Mouse (Mus musculus): ENCODE measurements at regions not wholly inside any gene's neighbourhood (a gene's known extent, or its start where the extent isn't known, plus 50 kb on each side); places are given as distances from the start of the nearest gene placed in this dataset.
"Not testable (repeated sequence)": the region's sequence is repeated elsewhere in the genome, so short reads cannot be mapped to it uniquely, and the experiment has no call there.

DNA sequence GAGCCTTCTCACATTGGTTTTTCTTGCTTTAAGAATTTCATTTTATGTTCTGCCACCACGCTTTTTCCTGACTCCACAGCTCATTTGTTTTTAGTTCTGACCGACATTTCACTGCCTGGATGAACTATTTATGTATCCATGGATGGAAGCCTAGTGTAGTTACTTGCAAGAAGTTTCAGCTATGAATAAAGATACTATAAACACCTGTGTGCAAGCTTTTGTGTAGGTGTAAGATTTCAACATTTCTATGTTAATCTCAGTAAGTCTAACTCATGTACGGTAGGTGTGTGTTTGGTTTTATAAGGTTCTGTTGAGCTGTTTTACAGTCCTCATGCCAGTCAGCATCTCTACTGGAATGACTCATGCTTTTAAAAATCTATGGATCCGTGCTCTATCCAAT is 656.9 kb upstream of the Ptbp2 start:
- H3K4me3 ChIP-seq (replicated peaks) = no peak overlapping the region
- WGBS = 81% methylated on average over 4 of the region's 4 CpGs

GRCm38 (mm10) chr3:120430285-120430684 is 646.0 kb upstream of the Ptbp2 start:
- 56% methylated on average over 2 of the region's 2 CpGs for WGBS
- no peak overlapping the region for H3K9ac ChIP-seq

More for the DNA sequence above, 656.9 kb upstream of the Ptbp2 start:
- no peak overlapping the region for H3K4me2 ChIP-seq (replicated peaks)
- no peak overlapping the region for H3K27ac ChIP-seq
- no peak for ATAC-seq
- H3K27me3 ChIP-seq (replicated peaks) = no peaks in the 10 kb centered on the region
- no peak overlapping the region for H3K9ac ChIP-seq
- no peaks in the 10 kb centered on the region for H3K36me3 ChIP-seq
- H3K4me1 ChIP-seq (replicated peaks) = no peaks in the 10 kb centered on the region
- no peaks in the 10 kb centered on the region for H3K9me3 ChIP-seq

GRCm38 (mm10) chr3:120416634-120417033 is 632.4 kb upstream of the Ptbp2 start:
- WGBS = 69% methylated on average over 3 of the region's 3 CpGs
- H3K4me1 ChIP-seq (replicated peaks) = no peaks in the 10 kb centered on the region
- no peak overlapping the region for H3K4me3 ChIP-seq (replicated peaks)
- H3K27me3 ChIP-seq (replicated peaks) = no peaks in the 10 kb centered on the region
- no peak for ATAC-seq
- no peaks in the 10 kb centered on the region for H3K9me3 ChIP-seq
- no peak overlapping the region for H3K4me2 ChIP-seq (replicated peaks)
- no peaks in the 10 kb centered on the region for H3K36me3 ChIP-seq
- no peak overlapping the region for H3K9ac ChIP-seq
- H3K27ac ChIP-seq = no peak overlapping the region

More at GRCm38 (mm10) chr3:120430285-120430684, 646.0 kb upstream of the Ptbp2 start:
- Histone ChIP-seq H3K27me3 (replicated peaks) (no peaks in the 10 kb centered on the region), H3K36me3 (no peaks in the 10 kb centered on the region), H3K4me1 (replicated peaks) (no peaks in the 10 kb centered on the region), H3K9me3 (no peaks in the 10 kb centered on the region; the same call in 1 of the 2 replicates), H3K27ac (no peak overlapping the region), H3K4me3 (replicated peaks) (no peak overlapping the region), H3K4me2 (replicated peaks) (no peak overlapping the region)
- ATAC-seq = no peak

DNA sequence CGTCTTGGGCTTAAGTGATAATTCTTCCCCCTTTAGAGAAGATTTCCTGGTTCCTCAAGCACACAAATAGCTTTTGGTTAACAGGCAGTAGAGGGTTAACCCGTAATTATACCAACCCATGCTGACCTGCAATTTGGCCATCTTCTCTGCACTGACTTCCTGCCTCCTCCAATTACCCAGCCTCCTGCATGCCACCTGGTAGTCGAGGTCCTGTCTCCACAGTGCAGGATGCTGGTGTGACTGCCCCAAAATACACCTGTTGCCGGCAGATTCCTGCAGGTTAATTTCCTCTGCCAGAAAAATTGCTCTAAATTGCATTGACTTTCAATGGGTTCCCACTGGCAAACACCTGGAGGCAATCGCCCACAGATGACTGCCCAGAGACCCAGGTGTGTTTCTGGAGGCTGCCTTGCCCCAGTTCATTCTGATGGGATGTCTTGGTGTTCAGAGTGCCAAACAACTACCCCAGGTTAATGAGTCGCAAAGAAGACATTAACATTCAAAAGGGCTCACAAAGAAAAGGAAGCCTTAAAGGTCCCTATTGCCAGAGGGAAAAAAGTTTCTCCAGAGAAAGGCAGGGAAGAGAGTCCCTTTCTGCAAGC is 591.5 kb upstream of the Ptbp2 start:
- WGBS = 36% methylated on average over 6 of the region's 6 CpGs
- H3K4me3 ChIP-seq (replicated peaks) = no peak overlapping the region
- H3K36me3 ChIP-seq = no peaks in the 10 kb centered on the region
- H3K27ac ChIP-seq = no peak overlapping the region
- H3K4me2 ChIP-seq (replicated peaks) = no peak overlapping the region
- no peak for ATAC-seq
- no peaks in the 10 kb centered on the region for H3K9me3 ChIP-seq
- H3K9ac ChIP-seq = no peak overlapping the region
- H3K4me1 ChIP-seq (replicated peaks) = no peaks in the 10 kb centered on the region
- H3K27me3 ChIP-seq (replicated peaks) = no peaks in the 10 kb centered on the region

DNA sequence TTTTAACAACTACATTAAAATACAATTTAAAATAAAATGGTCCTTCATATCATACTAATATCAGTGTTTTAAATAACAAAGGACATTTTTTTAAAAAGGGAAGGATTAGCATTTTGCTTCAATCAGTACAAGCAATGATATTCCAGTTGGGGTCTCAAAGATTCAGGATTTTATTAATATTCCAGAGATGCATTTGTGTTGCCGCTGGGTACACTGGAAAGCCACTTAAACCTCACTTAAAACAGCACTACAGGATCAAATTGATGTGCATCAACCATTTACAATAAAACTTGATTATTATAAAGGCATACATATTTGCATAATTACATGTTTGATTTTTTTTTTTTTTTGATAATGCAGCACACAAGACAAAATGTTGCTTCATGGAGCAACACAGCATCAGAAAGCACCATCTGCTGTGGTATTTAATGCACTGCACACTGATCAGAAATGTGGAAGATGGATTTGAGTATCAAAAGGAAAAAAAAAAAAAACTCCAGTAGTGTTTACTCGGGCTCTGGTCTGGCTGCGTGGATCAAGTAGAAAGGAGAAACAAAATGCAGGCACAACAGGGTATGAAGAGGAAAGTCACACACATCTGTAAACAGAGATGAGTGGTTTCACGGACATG is 558.6 kb upstream of the Ptbp2 start:
- H3K4me1 ChIP-seq (replicated peaks) = no peaks in the 10 kb centered on the region
- no peak for ATAC-seq
- WGBS = 59% methylated on average over 4 of the region's 4 CpGs
- no peaks in the 10 kb centered on the region for H3K9me3 ChIP-seq
- H3K36me3 ChIP-seq = no peaks in the 10 kb centered on the region
- no peak overlapping the region for H3K4me3 ChIP-seq (replicated peaks)
- no peak overlapping the region for H3K9ac ChIP-seq
- H3K27me3 ChIP-seq (replicated peaks) = no peaks in the 10 kb centered on the region
- H3K27ac ChIP-seq = no peak overlapping the region
- no peak overlapping the region for H3K4me2 ChIP-seq (replicated peaks)

- no peak overlapping the region for H3K9ac ChIP-seq
- no peaks in the 10 kb centered on the region for H3K27me3 ChIP-seq (replicated peaks)
- H3K4me1 ChIP-seq (replicated peaks) = no peaks in the 10 kb centered on the region
- no peak overlapping the region for H3K4me2 ChIP-seq (replicated peaks)
- no peaks in the 10 kb centered on the region for H3K36me3 ChIP-seq
- peak; percentile 90 for ATAC-seq
- H3K4me3 ChIP-seq (replicated peaks) = no peak overlapping the region
- no peak overlapping the region for H3K27ac ChIP-seq
- no peaks in the 10 kb centered on the region for H3K9me3 ChIP-seq
- WGBS = 53% methylated on average over 2 of the region's 2 CpGs
Observed at GRCm38 (mm10) chr3:120341882-120342281, 557.6 kb upstream of the Ptbp2 start.

GRCm38 (mm10) chr3:120335843-120336585 is 551.7 kb upstream of the Ptbp2 start:
- Histone ChIP-seq H3K4me2 (replicated peaks) (no peak overlapping the region), H3K4me3 (replicated peaks) (no peak overlapping the region), H3K36me3 (no peaks in the 10 kb centered on the region), H3K9me3 (no peaks in the 10 kb centered on the region), H3K9ac (no peak overlapping the region), H3K4me1 (replicated peaks) (no peaks in the 10 kb centered on the region), H3K27me3 (replicated peaks) (no peaks in the 10 kb centered on the region), H3K27ac (no peak overlapping the region)
- WGBS = 57% methylated on average over 7 of the region's 7 CpGs
- no peak for ATAC-seq

DNA sequence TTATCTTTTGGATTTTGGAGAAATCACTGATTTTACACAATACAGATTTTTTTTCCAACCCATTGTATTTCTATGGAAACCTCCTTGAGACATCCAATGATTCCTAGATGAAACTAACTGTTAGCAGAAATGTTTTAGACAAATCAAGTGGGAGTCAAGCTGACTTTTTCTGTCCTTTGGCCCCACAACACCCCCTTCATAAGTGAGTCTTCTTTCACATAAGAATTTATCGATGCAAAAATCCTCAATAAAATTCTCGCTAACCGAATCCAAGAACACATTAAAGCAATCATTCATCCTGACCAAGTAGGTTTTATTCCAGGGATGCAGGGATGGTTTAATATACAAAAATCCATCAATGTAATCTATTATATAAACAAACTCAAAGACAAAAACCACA is 522.8 kb upstream of the Ptbp2 start:
- not testable (repeated sequence) for H3K36me3 ChIP-seq; H3K4me3 ChIP-seq (replicated peaks); H3K4me1 ChIP-seq (replicated peaks); H3K9me3 ChIP-seq; H3K4me2 ChIP-seq (replicated peaks); ATAC-seq; H3K27ac ChIP-seq; H3K27me3 ChIP-seq (replicated peaks); H3K9ac ChIP-seq
- 81% methylated on average over 3 of the region's 3 CpGs for WGBS

- Histone ChIP-seq H3K4me3 (replicated peaks) (no peak overlapping the region), H3K9ac (no peak overlapping the region), H3K9me3 (no peaks in the 10 kb centered on the region), H3K4me1 (replicated peaks) (no peaks in the 10 kb centered on the region), H3K27me3 (replicated peaks) (no peaks in the 10 kb centered on the region), H3K4me2 (replicated peaks) (no peak overlapping the region), H3K27ac (no peak overlapping the region), H3K36me3 (no peaks in the 10 kb centered on the region)
- ATAC-seq = no peak
- WGBS = 59% methylated on average over 8 of the region's 8 CpGs
Observed at GRCm38 (mm10) chr3:120305608-120306007, 521.3 kb upstream of the Ptbp2 start.

All from intestine, embryonic 15.5 days (tissue).